Mouse (Mus musculus) heart, postnatal 14 days (tissue): ENCODE measurements around the gene Arpc1a. TPM values are rescaled to one million over a fixed set of nuclear protein-coding genes. Genes with fewer than 3 reads are reported as not detected.
A peak's percentile ranks its signal among the peaks of the same experiment; 100 is the strongest.
"Not testable (repeated sequence)": the region's sequence is repeated elsewhere in the genome, so short reads cannot be mapped to it uniquely, and the experiment has no call there.

Experiments used
- DNase-seq, 2 experiments: peaks; one replicate each; pipeline ENCODE4 v3.0.0; 2021 to 2022
- intact Hi-C: fragments of 180-260 bp; cut with DNase I; formaldehyde crosslinking; loops from one replicate; pipeline ENCODE4 v1.15.1; 2025
- total RNA-seq, 2 experiments: library from RNA; stranded (reverse); gene quantifications; 2 replicates each; pipeline ENCODE4 v1.2.3; 2021

Arpc1a gene
- total RNA-seq, 2 experiments from 2014 or later: 63.3 to 67.2 TPM

GRCm38 (mm10) chr5:145100960-145101359 lies 17.3 kb downstream of the Arpc1a start:
- DNase-seq: no peak

GRCm38 (mm10) chr5:145101451-145101850 lies 17.8 kb downstream of the Arpc1a start:
- intact Hi-C loops, DNase-seq: not testable (repeated sequence)

More at GRCm38 (mm10) chr5:145100960-145101359, 17.3 kb downstream of the Arpc1a start:
- intact Hi-C loops: no loop called here

GRCm38 (mm10) chr5:145102706-145103105 lies 19.1 kb downstream of the Arpc1a start:
- intact Hi-C loops: no loop called here
- DNase-seq: no peak

GRCm38 (mm10) chr5:145104328-145104727 lies 20.7 kb downstream of the Arpc1a start:
- intact Hi-C loops: no loop called here

DNA sequence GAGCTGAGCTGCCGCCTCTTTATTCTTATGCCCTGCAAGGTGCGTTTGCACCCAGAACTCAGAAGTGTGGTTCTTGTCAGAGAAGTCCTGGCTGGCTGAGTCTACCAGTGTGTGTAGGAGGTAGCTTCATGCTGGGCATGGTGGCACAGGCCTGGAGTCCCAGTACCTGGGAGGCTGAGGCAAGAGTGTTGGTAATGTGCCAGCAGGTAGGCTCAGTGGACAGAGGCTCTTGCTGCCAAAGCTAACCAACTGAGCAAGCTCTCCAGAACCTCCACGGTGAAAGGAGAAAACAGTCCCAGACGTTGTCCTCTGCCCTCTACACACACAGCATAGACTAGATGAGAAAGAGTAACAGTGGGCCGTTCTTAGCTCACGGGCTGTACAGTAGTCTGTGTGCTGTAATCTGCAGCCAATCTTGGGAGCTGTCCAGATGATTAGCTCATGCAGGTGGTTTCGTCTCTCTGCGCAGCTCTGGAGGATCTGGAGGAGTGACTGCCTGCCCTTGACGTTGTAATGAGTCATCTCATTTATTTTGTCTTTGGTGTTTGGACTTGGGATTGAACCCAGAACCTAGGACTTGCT lies 22.2 kb downstream of the Arpc1a start:
- intact Hi-C loops: no loop called here
- DNase-seq: no peak

More at GRCm38 (mm10) chr5:145104328-145104727, 20.7 kb downstream of the Arpc1a start:
- no peak for DNase-seq

- no peak for DNase-seq
- intact Hi-C loops: no loop called here
Measured at GRCm38 (mm10) chr5:145110401-145110800, 26.8 kb downstream of the Arpc1a start.

- intact Hi-C loops: no loop called here
- no peak for DNase-seq
Measured at GRCm38 (mm10) chr5:145112566-145112965, 28.9 kb downstream of the Arpc1a start.

DNA sequence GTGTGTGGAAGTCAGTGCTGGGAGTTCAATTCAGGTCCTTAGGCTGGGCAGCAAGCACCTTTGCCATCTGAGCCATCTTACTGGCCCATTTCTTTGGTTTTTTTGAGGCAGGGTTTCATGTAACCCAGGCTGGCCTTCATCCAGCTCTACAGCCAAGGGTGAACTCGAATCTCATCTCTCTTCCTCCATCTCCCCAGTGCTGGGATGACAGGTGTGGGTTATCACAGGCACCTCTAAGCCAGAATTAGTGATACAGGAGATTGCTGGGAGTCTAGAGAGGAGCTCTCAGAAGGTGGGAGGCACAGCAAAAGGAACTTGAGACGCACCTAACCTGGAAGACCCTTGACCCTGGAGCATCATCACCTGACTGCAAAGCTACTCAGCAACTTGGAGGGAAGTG lies 29.8 kb downstream of the Arpc1a start:
- DNase-seq: no peak
- intact Hi-C loops: no loop called here

DNA sequence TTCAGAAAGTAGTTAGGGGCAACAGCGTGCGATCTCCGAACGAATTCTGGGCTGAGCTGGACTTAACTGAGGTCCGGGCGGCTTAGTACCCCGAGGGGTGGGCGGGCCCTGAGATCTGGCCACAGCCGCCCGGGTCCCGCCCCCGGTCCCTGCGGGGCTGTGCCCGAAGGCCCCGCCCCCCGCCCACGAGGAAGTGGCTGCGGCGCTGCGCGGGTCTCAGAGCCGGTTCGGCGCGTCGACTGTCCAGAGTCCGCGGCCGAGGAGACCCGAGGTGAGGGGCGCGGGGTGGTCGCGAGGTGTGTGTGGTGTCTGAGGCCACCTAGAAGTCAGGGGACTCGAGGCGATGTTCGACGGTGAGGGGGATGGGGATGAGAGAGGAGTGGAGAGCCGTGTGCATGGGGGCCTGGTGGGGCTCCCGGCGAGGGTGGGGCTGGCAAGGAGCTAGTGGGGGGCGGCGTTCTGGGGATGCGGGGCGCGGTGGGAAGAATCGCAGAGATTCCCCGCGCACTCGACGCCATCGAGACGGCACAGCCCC lies 30.5 kb downstream of the Arpc1a start, which contains the start of gene Arpc1b:
TSS of gene Arpc1b (plus strand) at position 145 of the 535 bp plus-strand sequence.
- DNase-seq: peak; percentile 83 to 84
- intact Hi-C loops: loop anchor here (2.0 kb wide), 1 partner anchor 29 kb away; the partner anchor contains the start of gene Kpna7

DNA sequence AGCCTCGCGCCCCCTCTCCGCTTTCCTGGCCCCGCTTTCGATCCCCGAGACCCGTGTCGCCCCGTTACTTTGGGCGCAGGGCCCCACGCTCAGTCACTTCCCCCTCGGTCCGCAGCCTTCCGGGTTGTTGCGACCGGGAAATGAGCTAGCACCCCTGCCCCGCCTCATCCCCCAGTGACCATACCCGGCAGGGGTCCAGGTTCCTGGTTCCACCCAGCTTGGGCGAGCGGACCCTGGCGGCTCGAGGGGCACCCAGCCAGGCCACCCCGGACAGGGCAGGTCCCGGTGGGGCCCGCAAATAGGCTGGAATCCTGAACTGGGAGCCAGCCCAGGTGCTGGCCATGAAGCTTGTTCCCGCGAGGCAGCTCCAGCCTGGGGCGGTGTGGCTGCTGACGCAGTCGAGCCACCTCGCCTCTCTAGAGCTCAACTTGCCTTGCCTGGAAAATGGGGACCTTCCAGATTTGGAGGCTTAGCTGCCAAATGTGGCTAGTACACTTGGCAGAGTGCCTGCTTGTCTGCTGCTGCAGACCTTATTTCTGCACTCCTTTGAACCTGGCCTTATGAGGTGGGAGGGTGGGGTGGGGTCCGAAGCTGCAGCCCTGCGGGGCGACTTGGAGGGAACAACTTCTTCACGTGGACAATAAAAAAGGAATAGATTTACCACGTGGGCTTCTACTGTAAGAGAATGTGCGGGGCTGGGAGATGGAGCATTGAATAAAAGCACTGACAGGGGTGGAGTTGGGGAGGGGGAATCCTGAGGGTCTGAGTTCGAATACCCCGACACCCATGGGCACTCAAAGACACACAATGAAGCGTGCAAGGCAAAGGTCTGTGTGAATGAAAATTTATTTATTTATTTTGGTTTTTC lies 31.2 kb downstream of the Arpc1a start:
- peak; percentile 78 to 82 for DNase-seq
- intact Hi-C loops: loop anchor here (2.0 kb wide), 1 partner anchor 30 kb away; the partner anchor contains the start of gene Kpna7

- DNase-seq: no peak
- intact Hi-C loops: loop anchor here (2.0 kb wide), 1 partner anchor 31 kb away; the partner anchor contains the start of gene Kpna7
Measured at GRCm38 (mm10) chr5:145115736-145116135, 32.1 kb downstream of the Arpc1a start.

GRCm38 (mm10) chr5:145116316-145116715 lies 32.7 kb downstream of the Arpc1a start:
- intact Hi-C loops: no loop called here
- peak; percentile 66 to 73 for DNase-seq

DNA sequence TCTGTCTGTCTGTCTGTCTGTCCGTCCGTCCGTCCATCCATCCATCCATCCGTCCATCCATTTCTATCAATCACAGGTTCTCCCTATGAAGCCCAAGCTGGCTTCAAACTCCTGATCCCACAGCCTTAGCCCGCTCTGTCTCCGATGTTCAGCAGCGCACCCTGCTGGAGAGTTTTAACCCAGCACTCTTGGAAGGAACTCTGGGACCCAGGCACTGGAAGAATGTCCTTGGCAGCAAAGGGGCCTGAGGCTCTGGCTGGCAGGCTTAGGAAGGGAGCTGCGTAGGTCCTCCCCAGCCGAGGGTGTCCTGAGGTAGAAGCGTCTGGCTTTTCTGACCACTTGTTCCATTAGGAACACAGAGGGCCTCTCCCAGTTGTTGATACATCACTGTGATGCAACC lies 33.3 kb downstream of the Arpc1a start:
- peak; percentile 82 to 83 for DNase-seq
- intact Hi-C loops: no loop called here

DNA sequence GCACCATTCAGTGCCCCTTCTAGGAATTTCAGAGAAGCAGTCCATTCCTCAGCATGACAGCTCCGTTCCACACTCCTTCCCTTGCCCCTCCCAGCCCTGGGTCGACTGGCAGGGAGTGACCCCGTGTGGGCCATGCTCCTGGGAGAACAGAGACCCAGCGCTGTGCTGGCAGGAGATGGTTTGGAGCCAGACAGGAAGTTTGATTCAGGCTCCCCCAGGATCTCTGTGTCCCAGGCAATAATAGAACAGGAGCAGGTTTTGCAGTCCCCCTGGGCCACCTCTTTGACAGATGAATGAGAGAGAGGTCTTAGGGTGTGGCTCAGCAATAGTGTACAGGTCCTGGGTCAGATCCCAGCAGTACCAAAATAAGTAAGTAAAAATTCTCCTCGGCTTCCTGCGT lies 34.4 kb downstream of the Arpc1a start:
- DNase-seq: no peak
- intact Hi-C loops: loop anchor here (2.0 kb wide), 1 partner anchor 15 kb away; no protein-coding TSS in a partner anchor

- DNase-seq: no peak
- intact Hi-C loops: loop anchor here (2.0 kb wide), 1 partner anchor 14 kb away; no protein-coding TSS in a partner anchor
Measured at GRCm38 (mm10) chr5:145118461-145118860, 34.8 kb downstream of the Arpc1a start.

- intact Hi-C loops: loop anchor here (2.0 kb wide), 1 partner anchor 13 kb away; no protein-coding TSS in a partner anchor
- DNase-seq: no peak
Measured at GRCm38 (mm10) chr5:145119385-145119784, 35.8 kb downstream of the Arpc1a start.

DNA sequence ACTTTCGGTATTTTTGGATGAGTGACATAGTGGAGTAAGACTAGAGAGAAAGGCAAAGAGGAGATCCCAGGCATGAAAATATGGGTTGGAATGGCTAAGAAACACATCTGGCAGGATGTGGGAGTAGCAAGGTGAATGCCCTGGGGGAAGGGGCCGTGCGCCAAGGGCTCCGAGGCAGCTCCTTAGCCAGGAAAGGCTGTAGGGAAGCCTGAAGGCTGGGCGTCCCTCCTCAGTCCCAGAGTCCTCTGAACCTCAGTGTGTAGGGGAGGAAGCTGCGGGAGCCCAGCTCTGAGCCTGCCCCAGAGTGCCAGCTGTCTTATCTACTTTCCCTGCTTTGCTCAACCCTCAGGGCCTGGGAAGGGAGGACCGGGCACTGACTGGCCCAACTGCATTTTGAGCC lies 37.3 kb downstream of the Arpc1a start:
- intact Hi-C loops: no loop called here
- peak in 1 of 2 experiments; percentile 33 for DNase-seq

DNA sequence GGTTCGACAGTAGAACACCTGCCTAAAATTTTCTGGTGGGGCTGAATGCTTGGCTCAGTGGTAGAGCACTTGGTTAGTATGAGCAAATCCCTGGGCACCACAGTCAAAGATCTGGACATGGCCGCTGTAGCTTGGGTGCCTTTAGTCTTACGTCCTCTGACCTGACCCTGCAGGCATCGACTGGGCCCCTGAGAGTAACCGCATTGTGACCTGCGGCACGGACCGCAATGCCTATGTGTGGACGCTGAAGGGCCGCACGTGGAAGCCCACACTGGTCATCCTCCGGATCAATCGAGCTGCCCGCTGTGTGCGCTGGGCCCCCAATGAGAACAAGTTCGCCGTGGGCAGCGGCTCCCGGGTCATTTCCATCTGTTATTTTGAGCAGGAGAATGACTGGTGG lies 39.8 kb downstream of the Arpc1a start:
- intact Hi-C loops: no loop called here
- no peak for DNase-seq

DNA sequence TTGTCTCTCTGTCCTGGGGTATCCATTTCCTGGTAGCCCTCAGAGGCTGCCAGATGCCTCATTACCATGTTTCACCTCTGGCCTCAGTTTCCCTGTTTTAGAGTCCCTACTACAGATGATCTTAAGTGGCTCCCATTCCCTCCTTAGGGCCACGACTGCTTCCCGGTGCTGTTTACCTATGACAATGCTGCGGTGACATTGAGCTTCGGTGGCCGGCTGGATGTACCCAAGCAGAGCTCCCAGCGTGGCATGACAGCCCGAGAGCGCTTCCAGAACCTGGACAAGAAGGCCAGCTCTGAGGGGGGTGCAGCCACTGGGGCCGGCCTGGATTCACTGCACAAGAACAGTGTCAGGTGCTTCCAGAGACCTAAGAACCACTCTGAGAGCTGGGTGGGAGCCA lies 43.0 kb downstream of the Arpc1a start:
- no peak for DNase-seq
- intact Hi-C loops: no loop called here

DNA sequence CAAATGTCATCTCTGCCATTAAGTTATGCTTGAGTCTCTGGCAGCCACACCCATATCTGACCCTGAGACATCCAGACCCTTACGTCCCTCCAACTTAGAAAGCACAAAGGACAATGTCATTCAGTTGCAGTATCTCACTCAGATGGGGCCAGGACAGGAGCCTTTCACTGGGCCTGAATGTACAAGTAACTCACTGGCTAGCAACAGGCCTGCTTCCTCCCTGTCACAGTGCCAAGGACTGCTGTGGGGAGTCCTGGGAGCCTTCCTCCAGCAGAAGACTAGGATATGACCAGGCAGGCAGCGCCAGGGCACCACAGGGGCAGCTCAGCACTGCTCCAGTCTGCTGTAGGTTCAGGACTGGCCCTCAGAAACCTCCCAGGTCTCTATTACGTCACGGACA lies 45.5 kb downstream of the Arpc1a start:
- intact Hi-C loops: no loop called here
- peak; percentile 47 to 55 for DNase-seq

GRCm38 (mm10) chr5:145129773-145130172 lies 46.1 kb downstream of the Arpc1a start:
- intact Hi-C loops, DNase-seq: not testable (repeated sequence)
